Mouse (Mus musculus): Measurements from ENCODE around the gene Meioc. TPM values are rescaled to one million over a fixed set of nuclear protein-coding genes. Genes with fewer than 3 reads are reported as not detected.
"Not testable (repeated sequence)": the region's sequence is repeated elsewhere in the genome, so short reads cannot be mapped to it uniquely, and the experiment has no call there.

Meioc gene
- polyA plus RNA-seq, 1 experiment, result not detected

DNA sequence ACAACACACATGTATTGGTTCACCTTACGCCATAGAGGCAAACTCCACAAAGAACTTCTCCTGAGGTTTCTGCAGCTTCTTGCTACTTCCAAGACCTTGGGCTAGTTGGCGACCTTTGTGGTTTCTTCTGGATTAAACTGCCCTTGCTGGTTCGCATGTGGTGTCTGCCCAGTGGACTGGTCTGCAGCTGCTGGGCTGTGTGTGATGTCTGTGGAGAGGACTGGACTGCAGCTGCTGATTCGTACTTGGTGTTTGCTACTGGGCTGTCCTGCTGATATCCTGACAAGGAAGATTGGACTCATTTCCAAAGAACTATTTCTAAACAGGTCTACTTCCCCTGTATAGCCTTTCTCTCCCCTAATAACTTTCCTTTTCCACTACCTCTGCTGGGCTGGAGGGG is 48.9 kb downstream of the Meioc start:
- TF ChIP-seq GATA1 (IDR thresholded peaks at IDR 0.05; ENCODE audit: low read length) (no peak), TAL1 (IDR thresholded peaks at IDR 0.05; ENCODE audit: low read length) (no peak)
- Histone ChIP-seq H3K27me3 (ENCODE audit: control insufficient read depth) (no peaks in the 10 kb centered on the region), H3K4me3 (replicated peaks) (no peak overlapping the region), H3K9me3 (ENCODE audit: control insufficient read depth, low read length) (peaks cover 3% of the 10 kb centered on the region; the same call in 1 of the 2 replicates), H3K4me1 (ENCODE audit: control insufficient read depth) (no peaks in the 10 kb centered on the region), H3K36me3 (ENCODE audit: control insufficient read depth) (no peaks in the 10 kb centered on the region)

DNA sequence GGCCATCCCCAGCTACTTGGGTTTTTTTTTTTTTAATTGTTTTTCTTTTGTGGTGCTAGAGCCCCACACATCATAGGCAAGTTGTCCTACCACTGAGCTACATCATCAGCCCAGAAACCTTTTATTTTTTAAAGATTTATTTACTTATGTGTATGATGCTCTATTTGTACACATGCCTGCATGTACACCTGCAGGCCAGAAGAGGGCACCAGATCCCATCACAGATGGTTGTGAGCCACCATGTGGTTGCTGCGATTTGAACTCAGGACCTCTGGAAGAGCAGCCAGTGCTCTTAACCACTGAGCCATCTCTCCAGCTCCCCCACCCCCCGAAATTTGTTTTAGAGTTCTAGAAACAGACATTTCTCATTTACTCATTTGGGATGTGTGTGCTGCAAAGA is 51.1 kb downstream of the Meioc start:
- not testable (repeated sequence) for H3K36me3 ChIP-seq (ENCODE audit: control insufficient read depth); H3K4me1 ChIP-seq (ENCODE audit: control insufficient read depth)

DNA sequence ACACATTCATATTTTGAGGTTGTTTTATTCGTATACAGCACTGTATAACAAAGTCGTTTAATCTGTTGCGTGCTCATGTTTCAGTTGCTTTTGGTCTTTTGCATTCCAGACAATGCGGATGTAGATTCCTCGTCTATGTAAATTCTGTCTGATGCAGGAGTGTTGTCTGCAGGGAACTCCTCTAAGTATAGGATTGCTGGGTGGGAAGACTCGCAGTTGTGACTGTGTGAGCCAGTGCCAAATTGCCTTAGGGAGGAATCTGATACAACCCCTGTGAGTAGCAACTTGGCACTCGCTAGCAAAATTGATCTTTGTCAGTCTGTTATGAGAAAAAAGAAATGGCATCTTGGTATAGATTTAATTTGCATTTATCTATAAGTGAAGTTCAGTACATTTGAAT is 52.6 kb downstream of the Meioc start:
- Histone ChIP-seq H3K4me1 (ENCODE audit: control insufficient read depth) (no peaks in the 10 kb centered on the region), H3K36me3 (ENCODE audit: control insufficient read depth) (no peaks in the 10 kb centered on the region), H3K27me3 (ENCODE audit: control insufficient read depth) (no peaks in the 10 kb centered on the region), H3K4me3 (replicated peaks) (no peak overlapping the region), H3K9me3 (ENCODE audit: control insufficient read depth, low read length) (peaks cover 3% of the 10 kb centered on the region; the same call in 1 of the 2 replicates)
- no peak for TF ChIP-seq GATA1 (IDR thresholded peaks at IDR 0.05; ENCODE audit: low read length)
- no peak for TF ChIP-seq TAL1 (IDR thresholded peaks at IDR 0.05; ENCODE audit: low read length)

More for the DNA sequence above, 51.1 kb downstream of the Meioc start:
- H3K4me3 ChIP-seq (replicated peaks); H3K27me3 ChIP-seq (ENCODE audit: control insufficient read depth); H3K9me3 ChIP-seq (ENCODE audit: control insufficient read depth, low read length): not testable (repeated sequence)

GRCm38 (mm10) chr11:102725574-102725973 is 62.1 kb downstream of the Meioc start:
- H3K4me1 ChIP-seq (ENCODE audit: control insufficient read depth), result peaks cover 4% of the 10 kb centered on the region
- no peaks in the 10 kb centered on the region for H3K36me3 ChIP-seq (ENCODE audit: control insufficient read depth)
- TF ChIP-seq GATA1 (IDR thresholded peaks at IDR 0.05; ENCODE audit: low read length), result no peak
- TF ChIP-seq TAL1 (IDR thresholded peaks at IDR 0.05; ENCODE audit: low read length), result no peak
- no peak overlapping the region for H3K4me3 ChIP-seq (replicated peaks)
- H3K27me3 ChIP-seq (ENCODE audit: control insufficient read depth), result no peaks in the 10 kb centered on the region
- H3K9me3 ChIP-seq (ENCODE audit: control insufficient read depth, low read length), result no peaks in the 10 kb centered on the region

DNA sequence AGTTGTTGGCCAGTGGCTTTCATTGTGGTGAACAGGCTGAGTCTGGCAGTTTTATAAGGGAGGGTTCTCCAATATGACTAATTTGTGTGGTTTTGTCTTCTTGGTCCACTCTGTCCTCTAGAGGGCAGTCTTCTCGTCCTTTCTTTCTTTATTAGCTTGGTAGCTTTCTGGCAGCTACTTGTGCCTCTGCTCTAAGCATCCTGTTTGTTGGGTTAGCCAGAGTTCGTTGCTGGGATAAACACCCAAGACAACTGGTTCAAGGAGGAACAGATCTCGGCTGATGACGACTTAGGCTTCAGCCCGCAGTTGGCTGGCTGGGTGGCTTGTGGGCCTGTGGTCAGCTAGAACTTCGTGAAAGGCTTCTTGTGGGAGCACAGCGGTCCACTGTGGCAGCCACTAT is 65.1 kb downstream of the Meioc start:
- no peaks in the 10 kb centered on the region for H3K27me3 ChIP-seq (ENCODE audit: control insufficient read depth)
- H3K4me3 ChIP-seq (replicated peaks), result no peak overlapping the region
- H3K9me3 ChIP-seq (ENCODE audit: control insufficient read depth, low read length), result no peaks in the 10 kb centered on the region
- TF ChIP-seq GATA1 (IDR thresholded peaks at IDR 0.05; ENCODE audit: low read length) (no peak), TAL1 (IDR thresholded peaks at IDR 0.05; ENCODE audit: low read length) (no peak)
- peaks cover under 1% of the 10 kb centered on the region; the same call in 1 of the 2 replicates for H3K4me1 ChIP-seq (ENCODE audit: control insufficient read depth)
- no peaks in the 10 kb centered on the region for H3K36me3 ChIP-seq (ENCODE audit: control insufficient read depth)

GRCm38 (mm10) chr11:102729835-102730234 is 66.3 kb downstream of the Meioc start:
- H3K36me3 ChIP-seq (ENCODE audit: control insufficient read depth), result no peaks in the 10 kb centered on the region
- no peaks in the 10 kb centered on the region for H3K27me3 ChIP-seq (ENCODE audit: control insufficient read depth)
- no peaks in the 10 kb centered on the region for H3K4me1 ChIP-seq (ENCODE audit: control insufficient read depth)
- no peak for TF ChIP-seq TAL1 (IDR thresholded peaks at IDR 0.05; ENCODE audit: low read length)
- no peak for TF ChIP-seq GATA1 (IDR thresholded peaks at IDR 0.05; ENCODE audit: low read length)
- H3K4me3 ChIP-seq (replicated peaks), result no peak overlapping the region
- H3K9me3 ChIP-seq (ENCODE audit: control insufficient read depth, low read length), result no peaks in the 10 kb centered on the region

DNA sequence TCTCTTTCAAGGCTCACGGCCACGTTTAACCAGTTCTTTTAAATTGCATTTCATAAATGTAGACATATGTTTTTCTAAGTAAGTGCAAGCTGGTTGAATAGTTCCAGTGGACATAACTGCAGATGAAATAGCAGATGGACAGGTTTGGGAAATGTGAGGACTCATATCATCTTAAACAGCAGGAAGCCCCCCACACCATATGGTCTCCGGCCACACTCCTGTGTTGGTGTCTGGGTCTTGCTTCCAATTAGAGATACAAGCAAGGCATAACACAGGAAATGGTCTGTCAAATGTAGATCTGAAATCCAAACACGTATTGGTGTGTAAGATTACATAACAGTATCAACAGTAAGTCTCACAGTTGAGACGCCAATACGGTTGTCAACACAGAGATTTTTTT is 67.8 kb downstream of the Meioc start:
- TF ChIP-seq TAL1 (IDR thresholded peaks at IDR 0.05; ENCODE audit: low read length) (no peak), GATA1 (IDR thresholded peaks at IDR 0.05; ENCODE audit: low read length) (no peak)
- H3K27me3 ChIP-seq (ENCODE audit: control insufficient read depth), result no peaks in the 10 kb centered on the region
- no peaks in the 10 kb centered on the region for H3K4me1 ChIP-seq (ENCODE audit: control insufficient read depth)
- H3K36me3 ChIP-seq (ENCODE audit: control insufficient read depth), result no peaks in the 10 kb centered on the region
- no peak overlapping the region for H3K4me3 ChIP-seq (replicated peaks)
- no peaks in the 10 kb centered on the region for H3K9me3 ChIP-seq (ENCODE audit: control insufficient read depth, low read length)

Other genes starting within 250 kb of the Meioc start
- 1.8 and 2.6 TPM in 2 replicates for gene Grn, start 233.4 kb upstream of the Meioc start, polyA plus RNA-seq (2012)
- 0.01 and 0.02 TPM in 2 replicates for gene Fam171a2, start 216.0 kb upstream of the Meioc start, polyA plus RNA-seq (2012)
- gene Itga2b, start 193.6 kb upstream of the Meioc start, polyA plus RNA-seq (2012), result 1.7 and 2.4 TPM in 2 replicates
- gene Gpatch8, start 107.3 kb upstream of the Meioc start, polyA plus RNA-seq (2012), result 1.1 and 1.4 TPM in 2 replicates
- gene Gm11627, start 84.3 kb upstream of the Meioc start, polyA plus RNA-seq (2012), result not detected in 2 replicates
- 0.03 TPM in 1 of 2 replicates, not detected in the other for gene Fzd2, start 59.3 kb upstream of the Meioc start, polyA plus RNA-seq (2012)
- gene Ccdc43, start 34.1 kb downstream of the Meioc start, polyA plus RNA-seq (2012), result 0.12 and 0.35 TPM in 2 replicates
- 0.01 TPM in 1 of 2 replicates, not detected in the other for gene Adam11, start 97.7 kb downstream of the Meioc start, polyA plus RNA-seq (2012)
- gene Gjc1, start 156.0 kb downstream of the Meioc start, polyA plus RNA-seq (2012), result not detected in 2 replicates
- not detected in 2 replicates for gene Higd1b, start 172.1 kb downstream of the Meioc start, polyA plus RNA-seq (2012)
- gene Eftud2, start 217.3 kb downstream of the Meioc start, polyA plus RNA-seq (2012), result 19.5 and 23.9 TPM in 2 replicates
- gene Ccdc103, start 217.5 kb downstream of the Meioc start, polyA plus RNA-seq (2012), result 0.26 and 0.36 TPM in 2 replicates
- not detected in 2 replicates for gene Fam187a, start 221.5 kb downstream of the Meioc start, polyA plus RNA-seq (2012)
- 3.6 TPM in 2 replicates for gene Gfap, start 237.2 kb downstream of the Meioc start, polyA plus RNA-seq (2012)